Mouse (Mus musculus) testis, postnatal 10 days (tissue): ENCODE data around the gene Malrd1.
"Not testable (repeated sequence)": the region's sequence is repeated elsewhere in the genome, so short reads cannot be mapped to it uniquely, and the experiment has no call there.

ENCODE experiments used
- DNase-seq: peaks from one replicate; pipeline ENCODE4 v3.0.0; 2021; ENCODE audit warnings: low spot score

Gene Malrd1

GRCm38 (mm10) chr2:15526241-15526924, at the start of gene Malrd1:
TSS of gene Malrd1 (plus strand) at chr2:15526479.
- DNase-seq, result no peak

GRCm38 (mm10) chr2:15538643-15539042, 12.4 kb downstream of the Malrd1 start:
- no peak for DNase-seq

- no peak for DNase-seq
Measured at GRCm38 (mm10) chr2:15613327-15613948, 87.2 kb downstream of the Malrd1 start.

- DNase-seq, result no peak
Measured at GRCm38 (mm10) chr2:15614026-15614425, 87.7 kb downstream of the Malrd1 start.

- no peak for DNase-seq
Measured at GRCm38 (mm10) chr2:15635761-15636160, 109.5 kb downstream of the Malrd1 start.

- no peak for DNase-seq
Measured at GRCm38 (mm10) chr2:15643864-15644263, 117.6 kb downstream of the Malrd1 start.

- no peak for DNase-seq
Measured at GRCm38 (mm10) chr2:15656388-15656787, 130.1 kb downstream of the Malrd1 start.

GRCm38 (mm10) chr2:15702977-15703376, 176.7 kb downstream of the Malrd1 start:
- DNase-seq, result no peak

- no peak for DNase-seq
Measured at GRCm38 (mm10) chr2:15740945-15741344, 214.7 kb downstream of the Malrd1 start.

GRCm38 (mm10) chr2:15744979-15745688, 218.9 kb downstream of the Malrd1 start:
- no peak for DNase-seq

GRCm38 (mm10) chr2:15784818-15785217, 258.5 kb downstream of the Malrd1 start:
- no peak for DNase-seq

- DNase-seq, result no peak
Measured at GRCm38 (mm10) chr2:15815724-15816123, 289.4 kb downstream of the Malrd1 start.

GRCm38 (mm10) chr2:15869380-15869779, 343.1 kb downstream of the Malrd1 start:
- peak; percentile 35 for DNase-seq

GRCm38 (mm10) chr2:15893418-15894120, 367.3 kb downstream of the Malrd1 start:
- no peak for DNase-seq

GRCm38 (mm10) chr2:15925432-15925831, 399.2 kb downstream of the Malrd1 start:
- DNase-seq, result no peak

- no peak for DNase-seq
Measured at GRCm38 (mm10) chr2:15926041-15926440, 399.8 kb downstream of the Malrd1 start.

- DNase-seq, result no peak
Measured at GRCm38 (mm10) chr2:15931479-15931878, 405.2 kb downstream of the Malrd1 start.

GRCm38 (mm10) chr2:15931924-15932323, 405.6 kb downstream of the Malrd1 start:
- DNase-seq, result no peak

- no peak for DNase-seq
Measured at GRCm38 (mm10) chr2:15932340-15932739, 406.1 kb downstream of the Malrd1 start.

GRCm38 (mm10) chr2:16002925-16003324, 476.6 kb downstream of the Malrd1 start:
- no peak for DNase-seq

GRCm38 (mm10) chr2:16017046-16017445, 490.8 kb downstream of the Malrd1 start:
- not testable (repeated sequence) for DNase-seq

- DNase-seq, result not testable (repeated sequence)
Measured at GRCm38 (mm10) chr2:16017719-16018118, 491.4 kb downstream of the Malrd1 start.
